Mouse (Mus musculus) myocyte (in vitro differentiated cells): Measurements from ENCODE around the gene Gm6793. TPM values are rescaled to one million over a fixed set of nuclear protein-coding genes. Genes with fewer than 3 reads are reported as not detected.

ENCODE experiments used
- H3K27me3 ChIP-seq: one replicate; pipeline ENCODE4 v1.6.1; 2011; ENCODE audit not compliant: control insufficient read depth, insufficient read depth, insufficient read length
- H3K36me3 ChIP-seq: one replicate; pipeline ENCODE4 v1.6.1; 2011; ENCODE audit not compliant: control insufficient read depth, insufficient read depth
- H3K4me2 ChIP-seq: one replicate; pipeline ENCODE4 v1.6.1; 2011; ENCODE audit warnings: low read depth, control low read depth
- H3K4me3 ChIP-seq: one replicate; pipeline ENCODE4 v1.5.1; 2011; ENCODE audit warnings: mild to moderate bottlenecking, control low read depth, moderate library complexity
- H3K79me2 ChIP-seq: one replicate; pipeline ENCODE4 v1.6.1; 2011; ENCODE audit not compliant: control insufficient read depth, insufficient read depth
- H3ac ChIP-seq: one replicate; pipeline ENCODE4 v1.6.1; 2011; ENCODE audit not compliant: control insufficient read depth, insufficient read length
- CEBPB ChIP-seq: IDR thresholded peaks from 2 replicates; pipeline ENCODE4 v1.6.1; 2011; ENCODE audit warnings: mild to moderate bottlenecking, moderate library complexity; ENCODE audit not compliant: poor library complexity, insufficient read depth, severe bottlenecking
- E2F4 ChIP-seq: IDR thresholded peaks from one replicate; pipeline ENCODE4 v1.6.1; 2011; ENCODE audit warnings: mild to moderate bottlenecking, control low read depth, moderate library complexity; ENCODE audit not compliant: insufficient read depth
- MAX ChIP-seq: IDR thresholded peaks from one replicate; pipeline ENCODE4 v1.6.1; 2011; ENCODE audit warnings: low read depth, mild to moderate bottlenecking, control low read depth
- MYOD1 ChIP-seq, 3 experiments: IDR thresholded peaks; one replicate each; pipeline ENCODE4 v1.6.1; 2011; ENCODE audit warnings: control low read depth in 2 of 3, low read depth in 2 of 3, mild to moderate bottlenecking in 2 of 3, moderate library complexity in 1 of 3; ENCODE audit not compliant: insufficient read length in 2 of 3, control insufficient read depth in 1 of 3
- MYOG ChIP-seq, 3 experiments: IDR thresholded peaks; one replicate each; pipeline ENCODE4 v1.6.1; 2011; ENCODE audit warnings: control low read depth in 2 of 3, low read depth in 2 of 3, mild to moderate bottlenecking in 2 of 3; ENCODE audit not compliant: insufficient read length in 2 of 3, control insufficient read depth in 1 of 3, insufficient read depth in 1 of 3
- POLR2A ChIP-seq: IDR thresholded peaks from one replicate; pipeline ENCODE4 v1.6.1; 2011; ENCODE audit warnings: low read depth, mild to moderate bottlenecking, control low read depth, moderate library complexity; ENCODE audit not compliant: insufficient read length
- POLR2AphosphoS2 ChIP-seq: IDR thresholded peaks from one replicate; pipeline ENCODE4 v1.6.1; 2011; ENCODE audit warnings: low read depth, control low read depth; ENCODE audit not compliant: insufficient read length
- REST ChIP-seq: IDR thresholded peaks from one replicate; pipeline ENCODE4 v1.6.1; 2011; ENCODE audit warnings: mild to moderate bottlenecking, control low read depth, moderate library complexity; ENCODE audit not compliant: insufficient read depth, insufficient read length
- SRF ChIP-seq: IDR thresholded peaks from one replicate; pipeline ENCODE4 v1.6.1; 2011; ENCODE audit warnings: low read depth; ENCODE audit not compliant: control insufficient read depth, insufficient read length
- TCF12 ChIP-seq: IDR thresholded peaks from one replicate; pipeline ENCODE4 v1.6.1; 2011; ENCODE audit warnings: mild to moderate bottlenecking, control low read depth; ENCODE audit not compliant: poor library complexity, insufficient read depth, severe bottlenecking
- TCF3 ChIP-seq: IDR thresholded peaks from one replicate; pipeline ENCODE4 v1.6.1; 2011; ENCODE audit warnings: low read depth, control low read depth; ENCODE audit not compliant: insufficient read length
- USF1 ChIP-seq: IDR thresholded peaks from one replicate; pipeline ENCODE4 v1.6.1; 2011; ENCODE audit warnings: low read depth, mild to moderate bottlenecking, control low read depth, moderate library complexity
- polyA plus RNA-seq: library from polyadenylated mRNA; unstranded; fragments of >200 nt; fragmentation: generic; extraction: Trizol; gene quantifications from one replicate; pipeline ENCODE4 v1.2.1, GENCODE M21; 2012; ENCODE audit warnings: missing spikeins

The Gm6793 gene
- polyA plus RNA-seq, 1 experiment = 0.23 TPM

DNA sequence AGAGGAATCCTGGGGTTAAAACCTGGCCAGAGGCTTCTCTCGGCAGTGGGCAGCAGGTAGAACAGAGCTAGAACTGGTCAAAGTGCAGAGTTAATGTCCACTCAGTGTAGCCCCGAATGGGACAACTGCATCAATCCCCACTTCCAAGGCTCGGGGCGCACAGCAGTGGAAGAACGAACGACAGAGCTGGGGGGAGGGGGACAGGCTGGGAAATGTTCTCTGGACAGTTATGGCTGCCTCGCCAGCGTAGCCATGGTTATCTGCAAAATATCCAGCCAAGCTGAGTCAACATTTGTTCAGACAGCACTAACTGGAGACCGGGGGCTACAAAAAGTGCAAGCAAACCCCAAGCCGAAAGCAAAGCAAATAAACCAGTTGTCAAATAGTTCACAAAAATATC lies 36.7 kb downstream of the Gm6793 start:
- H3K36me3 ChIP-seq = peaks cover 12% of the 10 kb centered on the region
- TF ChIP-seq TCF3 (no peak), TCF12 (no peak), REST (no peak), POLR2AphosphoS2 (no peak), CEBPB (no peak), USF1 (no peak), E2F4 (no peak), MYOD1 (IDR thresholded peaks at IDR 0.05; ENCODE audit: control insufficient read depth in 1 of 3, insufficient read length in 2 of 3, low read depth in 2 of 3) (no peak), SRF (no peak), MAX (no peak), POLR2A (no peak), MYOG (IDR thresholded peaks at IDR 0.05; ENCODE audit: control insufficient read depth in 1 of 3, insufficient read depth in 1 of 3, insufficient read length in 2 of 3, low read depth in 2 of 3) (no peak)

DNA sequence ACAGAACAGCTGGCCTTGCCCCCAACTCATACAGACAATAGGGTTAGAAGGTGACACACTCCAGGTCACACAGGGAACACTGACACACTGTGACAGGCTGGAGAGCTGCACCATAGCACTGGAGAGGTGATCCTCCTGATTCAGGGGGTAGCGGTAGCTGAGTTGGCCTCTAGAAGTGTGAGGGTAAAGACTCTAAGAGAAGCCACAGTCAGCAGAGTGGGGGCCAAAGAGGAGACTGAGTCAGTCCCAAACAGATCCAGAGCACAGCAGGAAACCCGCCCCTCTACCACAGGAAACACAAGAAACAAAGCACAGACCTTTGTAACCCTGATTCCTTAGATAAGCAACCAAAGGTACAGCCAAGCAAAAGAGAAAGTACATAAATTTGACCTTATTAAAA lies 38.5 kb downstream of the Gm6793 start:
- Histone ChIP-seq H3K36me3 (peaks cover 12% of the 10 kb centered on the region), H3K79me2 (no peaks in the 10 kb centered on the region), H3K27me3 (no peaks in the 10 kb centered on the region), H3ac (no peak overlapping the region), H3K4me3 (no peak overlapping the region), H3K4me2 (no peak overlapping the region)
- TF ChIP-seq MYOG (IDR thresholded peaks at IDR 0.05; ENCODE audit: control insufficient read depth in 1 of 3, insufficient read depth in 1 of 3, insufficient read length in 2 of 3, low read depth in 2 of 3) (no peak), TCF12 (no peak), POLR2AphosphoS2 (no peak), SRF (no peak), E2F4 (no peak), REST (no peak), CEBPB (no peak)

More for the DNA sequence above, 36.7 kb downstream of the Gm6793 start:
- no peak overlapping the region for H3K4me2 ChIP-seq
- H3K27me3 ChIP-seq = no peaks in the 10 kb centered on the region
- H3K79me2 ChIP-seq = no peaks in the 10 kb centered on the region
- no peak overlapping the region for H3K4me3 ChIP-seq
- no peak overlapping the region for H3ac ChIP-seq

DNA sequence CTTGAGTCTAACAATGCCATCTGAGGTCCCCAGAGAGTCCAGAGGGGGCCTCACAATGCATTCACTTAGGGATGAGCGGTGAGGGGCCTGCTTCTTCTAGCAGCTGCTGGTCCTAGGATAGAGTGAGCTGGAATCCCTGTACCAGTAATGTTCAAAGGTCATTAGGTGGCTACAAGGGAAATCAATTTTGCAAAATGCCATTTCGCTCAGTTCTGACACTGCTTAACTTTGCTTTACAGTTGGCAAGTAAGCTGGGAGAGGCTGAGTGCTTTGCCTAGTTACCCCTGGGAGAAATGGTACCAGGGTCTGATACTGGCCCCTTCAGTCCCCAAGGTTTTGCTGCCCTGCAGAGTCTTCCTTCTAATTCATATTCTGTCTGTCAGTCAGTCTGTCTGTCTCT lies 39.1 kb downstream of the Gm6793 start:
- Histone ChIP-seq H3K27me3 (no peaks in the 10 kb centered on the region), H3K36me3 (peaks cover 7% of the 10 kb centered on the region), H3ac (no peak overlapping the region), H3K79me2 (no peaks in the 10 kb centered on the region), H3K4me3 (no peak overlapping the region), H3K4me2 (no peak overlapping the region)
- TF ChIP-seq SRF (no peak), TCF12 (no peak), TCF3 (no peak), MYOG (IDR thresholded peaks at IDR 0.05; ENCODE audit: control insufficient read depth in 1 of 3, insufficient read depth in 1 of 3, insufficient read length in 2 of 3, low read depth in 2 of 3) (no peak), USF1 (no peak), POLR2AphosphoS2 (no peak), REST (no peak), CEBPB (no peak), E2F4 (no peak), MYOD1 (IDR thresholded peaks at IDR 0.05; ENCODE audit: control insufficient read depth in 1 of 3, insufficient read length in 2 of 3, low read depth in 2 of 3) (no peak), MAX (no peak), POLR2A (no peak)

DNA sequence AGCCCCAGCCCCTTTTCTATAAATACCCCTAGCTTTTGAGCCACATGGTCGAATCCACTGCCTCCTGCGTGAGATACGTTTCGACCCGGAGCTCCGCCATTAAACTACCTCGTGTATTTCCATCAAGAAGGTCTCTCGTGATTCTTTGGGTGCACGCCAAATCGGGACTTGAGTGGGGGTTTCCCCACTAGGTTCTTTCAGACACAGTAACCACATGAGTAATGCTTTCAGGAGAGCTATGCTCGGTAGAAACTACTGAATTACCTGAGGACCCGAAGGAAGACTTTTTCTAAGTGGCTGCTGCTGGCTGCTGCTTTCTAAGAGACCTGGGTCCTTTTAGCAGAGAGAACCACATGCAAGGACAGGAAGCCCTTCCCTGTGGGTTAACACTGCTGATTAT lies 40.7 kb downstream of the Gm6793 start:
- Histone ChIP-seq H3K36me3 (no peaks in the 10 kb centered on the region), H3K4me3 (no peak overlapping the region), H3K4me2 (no peak overlapping the region), H3ac (no peak overlapping the region), H3K27me3 (no peaks in the 10 kb centered on the region), H3K79me2 (no peaks in the 10 kb centered on the region)
- TF ChIP-seq POLR2A (no peak), TCF12 (no peak), CEBPB (no peak), USF1 (no peak), REST (no peak), MYOD1 (IDR thresholded peaks at IDR 0.05; ENCODE audit: control insufficient read depth in 1 of 3, insufficient read length in 2 of 3, low read depth in 2 of 3) (no peak), POLR2AphosphoS2 (no peak), E2F4 (no peak), MYOG (IDR thresholded peaks at IDR 0.05; ENCODE audit: control insufficient read depth in 1 of 3, insufficient read depth in 1 of 3, insufficient read length in 2 of 3, low read depth in 2 of 3) (no peak), SRF (no peak), TCF3 (no peak), MAX (no peak)

DNA sequence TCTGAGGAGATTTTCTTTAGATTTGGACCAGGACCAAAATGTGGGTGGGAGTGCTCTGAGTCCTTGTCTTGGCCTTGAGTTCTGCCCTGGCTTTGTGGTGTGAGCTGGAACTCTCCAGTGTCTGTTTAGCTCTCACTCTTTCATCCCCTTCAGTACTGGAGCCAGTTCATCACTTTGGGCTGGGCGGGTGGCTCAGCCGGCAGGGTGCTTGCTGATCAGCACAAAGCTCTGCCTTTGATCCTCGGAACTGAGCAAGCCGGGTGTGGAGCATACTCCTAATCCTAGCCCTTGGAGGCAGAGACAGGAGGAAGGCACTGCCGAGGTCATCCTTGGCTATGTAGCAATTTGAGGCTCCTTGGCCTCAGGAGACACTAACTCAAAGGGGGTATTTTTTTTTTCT lies 45.8 kb downstream of the Gm6793 start:
- Histone ChIP-seq H3K79me2 (no peaks in the 10 kb centered on the region), H3K27me3 (no peaks in the 10 kb centered on the region), H3ac (no peak overlapping the region), H3K4me2 (no peak overlapping the region), H3K4me3 (no peak overlapping the region), H3K36me3 (no peaks in the 10 kb centered on the region)
- TF ChIP-seq MYOD1 (IDR thresholded peaks at IDR 0.05; ENCODE audit: control insufficient read depth in 1 of 3, insufficient read length in 2 of 3, low read depth in 2 of 3) (no peak), TCF3 (no peak), POLR2A (no peak), REST (no peak), USF1 (no peak), CEBPB (no peak), SRF (no peak), POLR2AphosphoS2 (no peak), E2F4 (no peak), MYOG (IDR thresholded peaks at IDR 0.05; ENCODE audit: control insufficient read depth in 1 of 3, insufficient read depth in 1 of 3, insufficient read length in 2 of 3, low read depth in 2 of 3) (no peak), MAX (no peak), TCF12 (no peak)
